Mouse (Mus musculus) liver, embryonic 18 days (tissue): ENCODE measurements around the gene Trp63. TPM values are rescaled to one million over a fixed set of nuclear protein-coding genes. Genes with fewer than 3 reads are reported as not detected.

ENCODE experiments used
- polyA plus RNA-seq: library from polyadenylated mRNA; depleted of rRNA; stranded (reverse); fragments of >200 nt; gene quantifications from 2 replicates; pipeline ENCODE4 v1.2.3, GENCODE M21; 2012; rRNA removed

Trp63 gene
- polyA plus RNA-seq: 0.05 TPM in 2 replicates

DNA sequence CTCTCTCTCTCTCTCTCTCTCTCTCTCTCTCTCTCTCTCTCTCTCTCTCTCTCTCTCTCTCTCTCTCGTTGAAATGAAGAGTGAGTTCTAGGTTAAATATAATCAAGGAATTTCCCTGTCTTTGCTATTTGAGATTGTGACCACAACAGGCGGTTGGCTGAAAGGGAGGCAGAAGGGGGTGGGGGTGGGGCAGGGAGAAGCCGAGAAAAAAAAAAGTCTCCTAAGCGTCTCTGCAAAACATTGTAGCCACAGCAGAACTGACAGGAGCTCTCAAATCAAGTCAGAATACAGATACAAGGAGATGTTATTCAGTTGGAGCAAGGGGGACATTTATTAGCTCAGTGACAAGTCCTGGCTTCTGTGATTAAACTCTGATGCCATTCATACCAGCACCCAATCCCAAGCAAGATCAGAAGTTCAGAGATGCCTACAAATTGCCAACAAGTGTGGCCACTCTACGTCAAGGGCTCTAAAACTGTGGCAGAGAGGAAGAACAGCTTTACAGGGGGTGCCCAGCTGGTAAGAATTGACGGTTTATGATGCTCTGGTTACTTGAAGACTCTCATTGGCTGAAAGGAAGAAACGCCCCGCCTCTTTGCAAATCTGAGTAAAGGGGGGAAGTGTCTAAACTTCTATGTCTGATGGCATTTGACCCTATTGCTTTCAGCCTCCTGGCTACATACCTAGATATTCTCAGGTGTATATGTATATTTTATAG is at the start of gene Trp63:
TSS of gene Trp63 (plus strand) at position 233 of the 718 bp plus-strand sequence.

